Mouse (Mus musculus) brain, embryonic 18.5 days (tissue): ENCODE results near the gene Tnfrsf26.

Experiments used
- DNase-seq: peaks from one replicate; pipeline ENCODE4 v3.0.0-alpha.2; 2012; ENCODE audit warnings: low read depth, low spot score

Gene Tnfrsf26

DNA sequence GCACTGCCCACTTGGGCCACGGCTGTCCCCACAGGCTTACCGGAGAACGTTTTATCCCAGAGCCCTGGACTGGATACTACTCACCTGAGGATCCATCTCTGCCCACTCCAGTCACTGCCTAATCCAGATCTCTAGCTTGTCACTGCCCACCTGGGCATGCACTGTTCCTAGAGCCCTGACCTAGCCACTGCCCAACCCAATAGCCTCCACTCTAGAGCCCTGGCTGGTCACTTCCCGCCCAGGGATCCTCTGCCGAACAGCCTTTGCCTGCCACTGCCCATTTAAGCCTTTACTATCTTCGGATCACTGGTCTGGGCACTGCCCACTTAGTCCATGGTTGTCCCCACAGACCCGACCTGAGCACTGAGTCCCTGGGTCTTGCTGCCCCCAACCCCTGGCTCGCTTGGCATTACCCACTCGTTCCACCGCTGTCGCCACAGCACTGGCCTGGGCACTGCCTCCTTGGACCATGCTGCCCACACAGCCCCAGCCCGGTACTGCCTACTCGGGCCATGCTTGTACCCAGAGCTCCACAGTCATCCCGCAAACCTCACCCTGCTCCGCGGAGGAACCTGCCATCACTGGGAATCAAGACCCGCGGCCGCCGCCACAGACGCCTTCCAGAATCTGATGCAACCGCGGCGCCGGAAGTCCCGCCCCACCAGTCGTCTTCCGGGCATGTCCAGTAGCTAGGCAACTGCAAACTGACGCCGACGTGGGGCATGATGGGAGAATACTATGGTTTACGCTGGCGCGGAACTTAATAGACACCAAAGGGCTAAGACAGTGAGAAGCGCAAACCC, 28.9 kb downstream of the Tnfrsf26 start, which contains the start of gene Cars:
Gene Cars, minus strand, starts transcription at position 663 of the 803 bp plus-strand sequence.
- DNase-seq, result peak; percentile 91

DNA sequence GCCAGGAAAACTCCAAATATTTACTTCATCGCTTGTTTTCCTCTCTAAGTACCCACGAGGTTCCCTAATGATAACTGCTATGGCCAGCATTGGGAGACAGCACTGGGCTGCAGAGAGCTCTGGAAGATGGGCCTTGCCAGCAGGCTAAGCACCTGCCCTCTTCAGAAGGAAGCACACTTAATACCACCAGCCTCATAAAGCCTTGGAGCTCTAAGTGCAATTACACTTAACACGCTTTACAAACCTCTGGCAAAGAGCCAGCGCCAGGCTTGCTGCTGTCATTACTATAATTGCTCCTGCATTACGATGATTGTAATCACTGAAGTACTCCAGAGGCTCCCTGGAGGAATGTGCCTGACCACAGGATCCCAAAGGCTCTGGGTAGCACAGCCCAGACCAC, 33.7 kb downstream of the Tnfrsf26 start:
- no peak for DNase-seq

DNA sequence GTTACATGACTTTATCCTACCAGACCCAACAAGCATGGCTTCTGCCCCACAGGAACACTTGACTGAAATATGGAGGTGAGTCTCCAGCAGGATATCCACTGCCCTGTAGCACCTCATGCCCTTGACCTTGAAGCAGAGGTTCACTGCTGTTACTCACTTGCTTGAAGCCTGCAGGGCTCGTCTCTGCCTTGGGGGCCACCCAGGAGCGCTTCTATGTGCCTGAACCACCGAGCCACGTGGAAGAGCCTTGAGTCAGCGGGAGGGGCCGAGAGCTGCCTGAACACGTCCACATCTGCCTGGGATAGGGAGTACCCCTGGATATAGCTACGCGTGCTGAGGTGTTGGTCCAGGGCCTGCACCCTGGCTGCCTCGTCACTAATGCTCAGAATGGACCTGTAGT, 36.3 kb downstream of the Tnfrsf26 start:
- DNase-seq, result no peak

DNA sequence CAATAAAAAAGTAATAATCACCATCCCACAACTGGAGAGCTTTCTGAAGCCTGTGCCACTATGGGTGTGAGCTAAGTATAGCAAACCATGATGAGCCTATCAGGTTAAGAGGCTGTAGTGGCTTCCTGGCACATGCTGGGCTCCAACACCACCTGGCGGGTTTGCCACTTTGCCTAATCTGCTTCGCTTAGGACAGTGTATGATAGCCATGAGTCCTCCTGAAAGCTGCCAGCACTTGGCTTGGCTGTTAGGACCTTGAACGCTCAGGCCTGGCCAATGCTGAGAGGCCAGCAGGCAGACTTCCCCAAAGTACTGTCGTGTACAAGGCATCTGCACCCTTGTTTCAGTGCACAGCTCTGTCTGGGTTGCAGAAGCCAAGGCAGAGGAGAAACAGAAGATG, 40.5 kb downstream of the Tnfrsf26 start:
- DNase-seq, result no peak

DNA sequence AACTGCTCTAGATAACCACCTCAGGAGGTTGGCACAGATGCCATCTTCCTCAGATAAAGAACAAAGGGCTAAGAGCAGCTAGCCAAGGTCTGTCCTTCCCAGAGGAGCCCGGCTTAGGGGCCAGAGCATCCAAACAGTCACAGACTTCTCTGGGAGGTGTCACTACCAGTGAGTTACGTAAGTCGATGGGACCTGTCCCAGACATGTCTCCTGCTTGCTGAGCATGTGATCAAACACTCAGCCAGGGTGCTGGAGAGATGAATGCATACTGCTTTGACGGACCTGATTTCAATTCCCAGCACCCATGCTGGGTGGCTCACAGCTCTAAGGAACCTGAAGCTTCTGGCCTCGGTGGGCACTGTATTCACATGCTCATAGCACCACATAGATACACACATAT, 40.9 kb downstream of the Tnfrsf26 start:
- DNase-seq, result no peak

DNA sequence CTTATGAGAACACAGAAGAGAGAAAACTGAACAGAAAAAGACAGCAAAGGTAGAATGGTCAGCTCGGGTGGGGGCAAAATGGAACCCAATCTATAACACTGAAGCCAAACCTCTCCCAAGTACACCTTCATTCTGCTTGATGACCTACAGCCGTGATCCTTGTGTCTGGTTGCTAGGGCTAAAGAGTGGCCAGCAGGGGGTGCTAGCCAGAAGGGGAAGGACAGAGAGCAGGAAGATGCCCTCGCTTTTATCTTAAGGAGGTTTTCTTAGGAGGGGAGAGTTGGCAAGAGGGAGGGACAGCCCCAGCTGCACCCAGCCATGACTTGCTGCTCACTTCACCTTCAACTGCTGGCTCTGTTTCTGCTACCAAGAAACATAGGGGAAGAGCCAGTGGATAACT, 44.6 kb downstream of the Tnfrsf26 start:
- no peak for DNase-seq

DNA sequence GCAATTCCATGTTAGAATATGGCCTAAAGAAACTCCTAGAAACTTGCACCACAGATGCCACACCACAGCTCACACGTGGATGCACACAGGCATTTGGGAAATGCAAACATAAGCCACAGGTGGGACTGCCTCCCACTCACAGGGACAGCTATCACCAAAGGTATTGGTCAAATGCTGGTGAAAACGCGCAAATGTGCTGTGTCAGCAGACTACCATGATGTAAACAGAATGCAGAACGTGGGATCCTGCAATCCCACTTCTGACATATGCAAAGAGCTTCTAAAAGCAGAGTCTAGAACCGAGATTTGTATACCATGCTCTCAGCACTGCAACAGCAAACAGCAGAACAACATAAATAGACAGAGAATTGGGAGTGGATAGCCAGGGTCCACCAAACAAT, 45.5 kb downstream of the Tnfrsf26 start:
- no peak for DNase-seq

DNA sequence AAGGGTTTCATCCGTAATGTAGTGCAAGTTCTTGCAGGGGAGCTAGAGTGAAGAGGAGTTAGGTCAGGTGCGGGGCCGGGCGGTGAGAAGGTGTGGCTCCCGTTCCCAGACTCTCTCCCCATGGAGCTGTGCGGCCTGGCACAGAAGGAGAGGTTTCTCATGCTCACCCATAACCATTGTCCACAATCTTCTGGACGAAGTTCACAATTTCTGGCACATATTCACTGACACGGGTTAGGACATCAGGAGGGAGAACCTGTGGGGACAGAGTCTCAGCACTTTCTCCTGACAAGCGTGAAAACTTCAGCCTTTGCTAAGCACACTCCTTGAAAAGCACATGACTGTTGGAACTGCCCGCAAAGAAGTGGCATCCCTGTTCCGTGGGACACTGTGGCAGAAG, 52.8 kb downstream of the Tnfrsf26 start:
- no peak for DNase-seq

DNA sequence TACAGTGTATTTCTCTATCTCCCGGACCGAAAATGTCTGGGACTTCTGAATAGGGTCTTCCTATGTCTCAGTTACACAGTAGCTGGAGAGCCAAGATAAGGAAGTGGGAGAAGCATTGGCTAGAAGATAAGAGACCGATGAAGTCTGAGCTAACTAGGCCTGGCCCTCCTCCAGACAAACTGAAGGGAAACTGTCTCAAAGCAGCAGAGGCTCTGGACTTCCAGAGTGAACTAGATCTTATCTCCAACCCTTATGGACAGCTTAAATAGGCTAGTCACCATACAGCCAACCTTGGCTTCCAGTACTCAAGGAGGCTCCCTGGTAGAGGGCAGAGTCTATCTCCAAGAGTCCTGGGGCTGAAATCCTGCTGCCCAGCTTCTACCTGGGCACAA, 62.9 kb downstream of the Tnfrsf26 start:
- no peak for DNase-seq

DNA sequence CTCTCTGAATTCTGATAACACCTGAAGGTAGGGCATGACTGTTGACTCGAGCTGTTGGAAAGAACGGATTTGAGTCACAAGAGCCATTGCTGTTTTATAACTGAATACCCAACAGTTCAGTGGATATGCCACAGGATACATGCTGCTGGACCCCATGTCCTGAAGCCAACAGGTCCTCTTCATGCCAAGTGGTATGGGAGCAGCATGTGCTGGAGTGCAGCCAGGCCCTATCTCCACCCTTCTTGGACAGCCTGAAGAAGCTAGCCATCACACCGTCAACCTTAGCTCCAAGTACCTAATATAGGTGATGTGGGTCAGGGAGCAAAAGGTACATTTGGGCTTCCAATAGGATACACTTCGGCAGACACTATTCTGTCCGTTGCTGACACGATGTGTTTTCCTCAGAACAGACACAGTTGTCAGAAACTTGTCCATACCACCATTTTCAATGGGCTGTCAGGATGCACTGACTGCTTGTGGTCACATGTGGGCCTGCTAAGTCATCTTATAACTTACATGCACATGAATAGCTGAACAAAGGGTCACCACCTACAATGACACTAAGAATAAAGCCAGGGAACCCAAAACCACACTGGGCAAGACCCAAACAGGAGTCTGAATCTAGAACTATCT, 63.4 kb downstream of the Tnfrsf26 start:
- DNase-seq, result no peak

DNA sequence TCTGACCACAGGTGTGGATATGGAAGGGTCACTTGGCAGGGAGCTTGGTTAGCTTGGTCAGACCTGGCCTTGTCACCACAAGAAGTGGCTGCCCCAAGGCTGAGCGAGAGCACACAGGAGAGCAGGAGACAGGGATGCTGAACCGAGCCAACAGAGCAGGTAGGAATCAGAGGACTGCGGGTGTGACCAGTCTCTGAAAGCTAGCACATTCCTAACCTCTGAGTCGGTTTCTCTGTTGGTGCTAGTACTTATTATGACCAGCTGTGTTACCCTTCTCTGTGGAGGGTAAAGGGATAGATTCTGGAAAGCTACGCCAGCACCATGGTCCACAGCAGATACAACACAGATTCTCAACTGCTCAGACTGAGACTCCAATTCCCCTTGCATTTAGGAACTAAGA, 64.7 kb downstream of the Tnfrsf26 start:
- DNase-seq, result no peak
